Mouse (Mus musculus) midbrain, postnatal 0 days (tissue): ENCODE data around the gene Tbc1d24. TPM values are rescaled to one million over a fixed set of nuclear protein-coding genes. Genes with fewer than 3 reads are reported as not detected.

ENCODE experiments used
- ATAC-seq: fragments of 200-750 bp; cut with Nextera tagmentation; 2 replicates; pipeline ENCODE4 v1.8.0; 2017; ENCODE audit warnings: moderate number of reproducible peaks, mild to moderate bottlenecking, moderate TSS enrichment, moderate library complexity; ENCODE audit not compliant: low FRiP score
- DNase-seq: peaks from one replicate; pipeline ENCODE4 v3.0.0-alpha.2; 2015; ENCODE audit warnings: low spot score
- H3K27ac ChIP-seq: fragments of 300-500 bp; sonication (generic); 2 replicates; pipeline ENCODE4 v1.5.1; 2014; ENCODE audit warnings: low read depth, mild to moderate bottlenecking, low read length, mixed read lengths
- H3K27me3 ChIP-seq: fragments of 300-500 bp; sonication (generic); 2 replicates; pipeline ENCODE4 v1.6.1; 2014; ENCODE audit warnings: low read length, control low read depth, mixed read lengths; ENCODE audit not compliant: insufficient read depth
- H3K36me3 ChIP-seq: fragments of 300-500 bp; sonication (generic); 2 replicates; pipeline ENCODE4 v1.6.1; 2014; ENCODE audit warnings: low read length, control low read depth, mixed read lengths; ENCODE audit not compliant: insufficient read depth
- H3K4me1 ChIP-seq: fragments of 300-500 bp; sonication (generic); 2 replicates; pipeline ENCODE4 v1.6.1; 2014; ENCODE audit warnings: mild to moderate bottlenecking, control low read depth, antibody characterized with exemption, low read length, mixed read lengths; ENCODE audit not compliant: insufficient read depth
- H3K4me2 ChIP-seq: fragments of 300-500 bp; sonication (generic); 2 replicates; pipeline ENCODE4 v1.6.1; 2014; ENCODE audit warnings: low read depth, mild to moderate bottlenecking, low read length, mixed read lengths; ENCODE audit not compliant: poor library complexity, severe bottlenecking
- H3K4me3 ChIP-seq: fragments of 300-500 bp; sonication (generic); 2 replicates; pipeline ENCODE4 v1.5.1; 2014; ENCODE audit warnings: low read depth, mild to moderate bottlenecking, low read length, moderate library complexity
- H3K9ac ChIP-seq: fragments of 300-500 bp; sonication (generic); replicated peaks from 2 replicates; pipeline ENCODE4 v1.6.1; 2014; ENCODE audit warnings: mild to moderate bottlenecking, low read length, moderate library complexity, mixed read lengths; ENCODE audit not compliant: poor library complexity, severe bottlenecking
- H3K9me3 ChIP-seq: fragments of 300-500 bp; sonication (generic); 2 replicates; pipeline ENCODE4 v1.6.1; 2016; ENCODE audit warnings: low read length, control low read depth
- CTCF ChIP-seq: IDR thresholded peaks from 2 replicates; pipeline ENCODE4 v1.5.1; 2016; ENCODE audit warnings: antibody characterized with exemption, mild to moderate bottlenecking
- WGBS: fragments of 180-500 bp; shearing (Covaris S2); extraction: QIAGEN DNeasy Blood & Tissue Kit; methylation state at CpG from one replicate; pipeline ENCODE4 v1.1.7; 2014; 5-methylcytosine and 5-hydroxymethylcytosine counted together
- polyA plus RNA-seq: library from polyadenylated mRNA; unstranded; fragments of >200 nt; fragmentation: Nextera tagmentation; extraction: Ambion mirVana; gene quantifications from 2 replicates; pipeline ENCODE4 v1.2.1, GENCODE M21; 2015
- total RNA-seq: library from RNA; depleted of rRNA; stranded (reverse); fragments of >200 nt; gene quantifications from 2 replicates; pipeline ENCODE4 v1.2.3, GENCODE M21; 2014

Tbc1d24 gene
- total and polyA plus RNA-seq, 2 experiments from 2014 or later, result 27.6 to 146 TPM

GRCm38 (mm10) chr17:24212441-24213018, 7.2 kb upstream of the Tbc1d24 start:
- H3K4me1 ChIP-seq, result peaks cover 28% of the 10 kb centered on the region
- H3K36me3 ChIP-seq, result peaks cover 17% of the 10 kb centered on the region
- peak overlapping the region; percentile 54 for H3K4me3 ChIP-seq
- H3K9ac ChIP-seq, result no peak overlapping the region; the same call in 1 of the 2 replicates
- H3K4me2 ChIP-seq, result peak overlapping the region; percentile 97
- 31% methylated on average over 5 of the region's 5 CpGs for WGBS
- H3K27me3 ChIP-seq, result no peaks in the 10 kb centered on the region
- DNase-seq (no peak), ATAC-seq (no peak; the same call in 1 of the 2 replicates)
- TF ChIP-seq CTCF, result peak; percentile 76
- no peak overlapping the region; the same call in 1 of the 2 replicates for H3K27ac ChIP-seq
- no peaks in the 10 kb centered on the region for H3K9me3 ChIP-seq

DNA sequence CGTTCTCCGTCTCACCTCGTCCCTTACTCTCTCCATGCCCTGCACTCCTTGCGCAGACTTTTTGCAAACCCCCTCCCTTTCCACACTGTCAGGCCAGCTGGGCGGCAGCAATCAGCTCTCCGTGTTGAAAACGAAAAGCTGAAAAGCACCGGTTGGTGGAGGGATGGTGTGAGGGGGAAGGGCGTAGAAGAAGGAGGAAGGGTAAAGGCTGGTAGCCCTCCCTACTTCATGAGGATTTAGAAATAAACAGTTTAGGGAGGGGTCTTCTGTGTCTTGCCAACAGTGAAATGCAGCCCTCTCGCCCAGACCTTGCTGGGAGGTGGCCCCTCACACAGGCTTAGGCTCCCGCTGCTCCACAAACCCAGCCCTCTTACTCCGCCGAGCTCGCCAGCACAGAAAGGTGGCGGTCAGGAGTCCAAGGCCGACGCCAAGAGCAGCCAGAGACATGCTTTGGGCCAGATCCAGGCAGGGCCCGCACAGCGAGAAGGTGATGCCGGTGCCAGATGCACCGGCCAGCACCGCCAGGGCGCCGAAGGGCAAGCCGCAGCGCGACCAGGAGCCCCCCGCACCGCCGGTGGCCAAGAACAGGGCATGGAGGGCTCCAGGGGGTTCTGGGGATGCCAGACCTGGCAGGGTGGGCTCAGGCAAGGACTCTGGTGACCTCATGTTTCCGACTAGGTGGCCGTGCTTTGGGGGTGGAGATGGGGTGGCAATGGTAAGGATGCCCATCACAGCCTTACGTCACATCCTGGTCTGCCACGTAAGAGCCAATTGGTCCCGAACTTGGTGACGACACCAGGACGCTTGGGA, 6.5 kb upstream of the Tbc1d24 start:
- TF ChIP-seq CTCF, result no peak; the same call in 1 of the 2 replicates
- under 1% methylated on average over 37 of the region's 37 CpGs for WGBS
- Histone ChIP-seq H3K27ac (peak overlapping the region; percentile 86), H3K4me3 (peak overlapping the region; percentile 54), H3K9me3 (no peaks in the 10 kb centered on the region), H3K27me3 (no peaks in the 10 kb centered on the region), H3K9ac (peak overlapping the region; percentile 86), H3K36me3 (peaks cover 15% of the 10 kb centered on the region; the same call in 1 of the 2 replicates), H3K4me1 (peaks cover 32% of the 10 kb centered on the region), H3K4me2 (peak overlapping the region; percentile 97)
- DNase-seq, result peak; percentile 95
- peak; percentile 84 for ATAC-seq

- 83% methylated on average over 3 of the region's 3 CpGs for WGBS
- Histone ChIP-seq H3K9ac (no peak overlapping the region), H3K27ac (no peak overlapping the region)
These were observed 5.2 kb upstream of the Tbc1d24 start for GRCm38 (mm10) chr17:24210591-24210990.

DNA sequence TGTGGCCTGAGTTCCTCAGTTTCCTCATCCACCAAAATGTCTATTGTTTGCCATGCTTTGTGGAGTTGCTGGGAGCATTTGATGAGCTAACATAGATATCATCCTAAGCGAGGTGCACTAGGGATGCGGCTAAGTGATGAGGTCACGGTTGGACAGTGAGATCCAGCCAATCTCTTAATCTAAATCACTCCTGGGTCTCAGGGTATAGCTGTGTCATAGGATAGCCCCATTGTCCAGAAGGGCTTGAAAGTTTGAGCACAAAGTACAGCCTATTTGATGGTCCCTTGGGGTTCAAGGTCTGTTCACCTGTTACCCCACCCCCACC, 4.5 kb upstream of the Tbc1d24 start:
- no peak for ATAC-seq
- Histone ChIP-seq H3K4me3 (no peak overlapping the region), H3K27ac (no peak overlapping the region), H3K9ac (no peak overlapping the region), H3K4me1 (peaks cover 44% of the 10 kb centered on the region), H3K4me2 (peak overlapping the region; percentile 79; the same call in 1 of the 2 replicates), H3K27me3 (no peaks in the 10 kb centered on the region), H3K36me3 (no peaks in the 10 kb centered on the region), H3K9me3 (no peaks in the 10 kb centered on the region)
- whole genome bisulfite sequencing, result 59% methylated on average over 3 of the region's 3 CpGs
- DNase-seq, result no peak
- no peak for TF ChIP-seq CTCF

More at GRCm38 (mm10) chr17:24210591-24210990, 5.2 kb upstream of the Tbc1d24 start:
- no peak for TF ChIP-seq CTCF
- Histone ChIP-seq H3K4me2 (no peak overlapping the region), H3K36me3 (0 out of 2 replicates have a peak, but pooled peaks cover 4% of the 10 kb centered on the region), H3K27me3 (no peaks in the 10 kb centered on the region), H3K9me3 (no peaks in the 10 kb centered on the region), H3K4me1 (peaks cover 44% of the 10 kb centered on the region), H3K4me3 (no peak overlapping the region)
- DNase-seq (no peak), ATAC-seq (no peak)

DNA sequence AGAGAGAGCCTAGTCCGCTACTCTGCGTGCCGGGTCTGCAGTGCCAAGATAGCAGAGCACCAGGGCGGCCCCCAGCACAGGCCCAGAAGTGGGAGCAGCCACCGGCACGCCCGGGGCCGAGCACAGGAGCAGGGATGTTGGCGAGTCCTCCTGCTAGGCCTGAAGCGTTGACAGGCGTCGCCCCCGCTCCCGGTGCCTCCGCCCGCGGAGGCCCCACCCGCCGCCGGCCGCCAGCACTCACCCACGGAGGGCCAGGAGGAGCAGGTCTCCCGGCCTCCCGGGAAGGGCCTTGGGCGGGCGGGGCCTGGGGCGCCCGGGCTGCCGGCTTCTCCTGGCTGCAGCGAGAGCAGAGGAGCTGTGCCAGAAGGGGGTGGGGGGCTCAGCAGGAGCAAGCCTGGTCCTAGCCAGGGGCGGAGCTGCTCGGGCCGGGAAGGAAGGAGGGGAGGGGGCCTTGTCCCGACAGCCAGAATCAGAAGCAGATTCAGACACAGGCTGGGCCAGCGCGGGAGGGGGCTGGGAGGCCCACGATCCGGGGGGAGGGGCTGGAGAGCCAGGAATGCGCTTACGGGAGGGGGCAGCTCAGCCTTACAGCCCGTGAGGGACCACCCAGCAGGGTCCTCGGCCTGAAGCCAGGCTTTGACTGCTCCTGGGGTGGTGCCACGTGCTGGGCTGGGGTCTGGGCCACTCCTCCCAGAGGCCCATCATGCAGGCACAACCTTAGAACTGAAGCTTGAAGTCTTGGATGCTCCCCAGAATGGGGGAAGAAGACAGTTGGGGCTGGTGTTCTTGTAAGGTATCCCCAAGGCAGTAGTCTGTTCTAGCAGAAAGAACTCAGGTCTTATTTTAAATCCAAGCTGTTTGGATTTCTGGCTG, 3.9 kb upstream of the Tbc1d24 start, which contains the start of gene Ntn3:
Ntn3 (minus strand) TSS at position 489 of the 873 bp plus-strand sequence.
- DNase-seq, result peak; percentile 69
- Histone ChIP-seq H3K9ac (peak within 1 kb of the TSS; percentile 72), H3K27ac (peak within 1 kb of the TSS; percentile 40), H3K36me3 (no peaks in the 10 kb centered on the region), H3K4me3 (peak within 1 kb of the TSS; percentile 38), H3K9me3 (no peaks in the 10 kb centered on the region), H3K4me1 (peaks cover 48% of the 10 kb centered on the region), H3K4me2 (peak within 1 kb of the TSS; percentile 79), H3K27me3 (no peaks in the 10 kb centered on the region)
- 0 out of 2 replicates have a peak, but pooled peaks have one; percentile 20 for ATAC-seq
- no peak for TF ChIP-seq CTCF
- WGBS, result 1% methylated on average over 42 of the region's 43 CpGs
